Mouse (Mus musculus) neutrophil, adult 59 days (primary cell): ENCODE data around the gene Itgad. TPM values are rescaled to one million over a fixed set of nuclear protein-coding genes. Genes with fewer than 3 reads are reported as not detected.

ENCODE experiments used
- total RNA-seq, 2 experiments: library from RNA; stranded (reverse); gene quantifications; 1 replicate in 1 of 2; 2 replicates in 1 of 2; pipeline ENCODE4 v1.2.4; 2023

Itgad gene
- total RNA-seq: 1 to 10 TPM; 1.4 to 1.8 TPM

DNA sequence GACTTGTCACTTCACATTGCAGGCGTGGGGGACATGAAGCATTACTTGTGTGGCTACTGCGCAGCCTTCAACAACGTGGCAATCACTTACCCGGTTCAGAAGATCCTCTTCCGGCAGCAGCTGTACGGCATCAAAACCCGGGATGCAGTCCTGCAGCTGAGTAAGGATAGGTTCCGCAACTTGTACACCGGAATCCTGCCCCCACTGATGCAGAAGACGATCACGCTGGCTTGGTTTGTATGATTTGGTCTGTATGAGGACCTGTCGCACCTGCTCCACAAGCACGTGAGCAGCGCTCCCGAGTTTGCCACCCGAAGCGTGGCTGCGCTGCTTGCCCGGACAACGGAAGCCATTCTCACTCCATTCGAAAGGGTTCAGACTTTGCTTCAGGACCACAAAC lies at the start of gene Itgad:
Gene Itgad, plus strand, starts transcription at position 301 of the 400 bp plus-strand sequence.

DNA sequence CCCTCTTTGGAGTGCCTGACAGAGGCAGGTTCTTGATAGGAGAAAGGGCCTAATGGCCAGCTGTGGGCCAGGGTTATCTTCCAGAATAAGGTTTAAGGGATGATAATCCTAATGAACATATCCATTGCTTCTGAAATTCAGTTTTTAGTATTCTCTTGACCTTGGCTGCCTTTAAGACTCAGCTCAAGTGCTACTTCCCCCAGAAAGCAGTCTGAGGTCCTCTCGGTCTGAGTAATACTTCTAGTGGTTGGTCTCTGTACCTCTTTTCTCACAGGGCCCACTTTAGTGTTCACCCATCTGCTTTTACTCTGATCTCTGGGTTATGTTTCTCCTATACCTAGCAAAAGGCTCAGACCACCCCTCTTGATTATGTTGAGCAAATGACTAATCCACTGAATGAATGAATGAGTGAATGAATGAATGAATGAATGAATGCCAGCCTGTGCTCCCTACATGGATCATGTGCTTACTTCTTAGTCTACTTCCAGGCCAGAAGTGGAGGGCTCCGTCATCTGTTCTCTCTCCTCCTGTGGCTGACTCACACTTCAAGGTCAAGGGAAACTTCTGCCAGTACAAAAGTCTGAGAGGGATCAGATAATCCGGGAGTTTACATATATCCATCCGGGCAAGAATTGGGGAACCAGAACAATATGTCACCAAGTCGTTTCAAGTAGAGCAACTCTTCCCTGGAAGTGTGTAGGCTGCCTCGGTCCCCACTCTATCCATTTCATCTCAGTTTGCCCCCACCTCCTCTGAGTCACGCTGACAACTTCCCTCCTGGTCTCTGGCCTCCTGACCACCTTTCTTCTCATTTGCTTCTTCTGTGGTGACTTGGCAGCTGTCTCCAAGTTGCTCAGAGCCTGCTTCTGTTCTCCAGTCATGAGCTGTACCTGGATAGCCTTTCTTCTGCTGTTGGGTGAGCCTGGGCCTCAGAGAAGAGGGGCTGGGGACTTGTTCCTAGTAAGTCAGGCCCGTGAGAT lies 25.1 kb upstream of the Itgad start, which contains the start of gene Itgax:
Gene Itgax, plus strand, starts transcription at position 807 of the 980 bp plus-strand sequence.

GRCm38 (mm10) chr7:128206152-128206551 lies 52.0 kb downstream of the Itgad start, which contains the start of gene Cox6a2:
Gene Cox6a2 (minus strand): TSS chr7:128206387.

DNA sequence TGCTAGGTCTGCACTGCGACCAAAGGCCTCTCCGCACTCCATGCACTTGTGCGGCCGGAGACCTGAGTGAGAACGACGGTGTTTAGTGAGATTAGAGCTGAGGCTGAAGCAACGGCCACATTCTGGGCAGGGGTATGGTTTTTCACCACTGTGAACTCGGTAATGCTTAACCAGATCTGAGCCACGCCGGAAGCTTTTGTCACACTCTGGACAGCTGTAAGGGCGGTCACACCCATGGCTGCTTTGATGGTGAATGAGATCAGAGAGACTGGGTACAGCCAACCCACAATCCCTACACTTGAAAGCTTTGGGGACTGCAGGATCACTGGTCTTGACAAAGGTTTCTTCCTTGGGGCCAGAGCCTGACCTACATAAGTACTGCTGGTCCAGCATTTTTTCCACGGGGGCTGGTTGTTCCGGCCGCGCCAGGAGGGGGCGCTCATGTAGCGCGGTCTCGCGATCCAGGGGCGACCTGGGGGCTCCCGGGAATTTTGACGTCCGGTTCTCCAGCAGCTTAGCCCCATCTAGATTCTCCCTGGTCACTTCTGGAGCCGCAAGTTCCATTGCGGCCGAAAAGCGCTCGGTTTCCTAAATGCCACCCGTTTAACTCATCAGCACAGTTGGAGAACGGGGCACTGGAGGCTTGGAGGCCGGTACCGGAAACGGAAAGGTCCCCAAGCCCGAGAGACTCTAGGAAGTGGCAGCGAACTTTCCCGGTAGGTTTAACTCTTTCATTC lies 82.8 kb downstream of the Itgad start, which contains the start of gene Armc5:
Gene Armc5, plus strand, starts transcription at position 487 of the 737 bp plus-strand sequence.

DNA sequence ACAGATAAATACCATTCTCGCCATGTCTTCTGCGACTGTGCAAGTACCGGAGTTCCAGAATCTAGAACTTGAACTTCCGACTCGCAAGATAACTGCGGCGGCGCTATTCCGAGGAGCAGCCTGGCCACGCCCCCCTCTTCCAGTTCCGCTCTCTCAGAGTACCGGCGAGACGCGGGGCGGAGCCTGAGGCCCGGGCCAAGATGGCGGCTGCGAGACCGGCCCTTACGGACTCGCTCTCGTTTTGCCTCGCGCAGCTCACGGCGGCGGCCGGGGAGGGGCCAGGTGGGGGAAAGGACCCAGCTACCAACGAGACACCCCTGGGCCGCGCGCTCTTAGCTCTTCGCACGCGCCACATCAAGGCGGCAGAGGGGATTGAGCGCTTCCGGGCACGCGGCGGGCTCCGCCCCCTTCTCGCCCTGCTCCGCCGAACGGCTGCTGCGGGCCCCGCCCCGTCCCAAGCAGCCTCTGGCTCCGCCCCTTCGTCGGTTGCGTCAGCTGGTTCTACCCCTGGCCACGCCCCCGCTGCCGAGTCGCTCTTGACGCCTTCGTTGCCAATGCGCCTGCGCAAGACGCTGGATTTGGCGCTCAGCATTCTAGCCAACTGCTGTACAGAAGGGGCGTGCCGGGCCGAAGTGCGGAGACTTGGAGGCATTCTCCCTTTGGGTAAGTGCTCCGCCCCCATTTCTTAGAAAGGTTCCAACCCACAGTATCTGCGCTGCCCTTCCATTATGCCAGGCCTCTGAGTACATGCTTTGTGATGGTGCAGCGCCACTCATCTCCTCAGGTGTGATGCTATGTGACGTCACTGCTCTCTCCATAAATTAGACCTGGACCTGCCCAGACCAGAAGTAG lies 84.0 kb downstream of the Itgad start, which contains the start of gene 9130023H24Rik:
Gene 9130023H24Rik, minus strand, starts transcription at position 105 of the 852 bp plus-strand sequence.

GRCm38 (mm10) chr7:128246496-128247391 lies 92.6 kb downstream of the Itgad start, which contains the start of gene Tgfb1i1:
Gene Tgfb1i1 (plus strand): TSS chr7:128246812.

GRCm38 (mm10) chr7:128265411-128265810 lies 111.2 kb downstream of the Itgad start, which contains the start of gene Slc5a2:
Gene Slc5a2 (plus strand): TSS chr7:128265657.

Other genes starting within 250 kb of the Itgad start
- gene Kat8, start 241.9 kb upstream of the Itgad start, total RNA-seq: 10 to 100 TPM; 16.9 to 19.3 TPM
- gene Prss8, start 224.3 kb upstream of the Itgad start, total RNA-seq: not detected
- 1 to 10 TPM in 1 of 2 experiments, under 1 TPM in 1; 0.73 to 2.2 TPM for gene Prss36, start 207.7 kb upstream of the Itgad start, total RNA-seq
- gene Fus, start 186.9 kb upstream of the Itgad start, total RNA-seq: 100 to 1,000 TPM; 381 to 409 TPM
- gene Pycard, start 160.5 kb upstream of the Itgad start, total RNA-seq: 10 to 100 TPM; 58.7 to 76.0 TPM
- under 1 TPM; 0.42 to 0.57 TPM for gene Trim72, start 150.4 kb upstream of the Itgad start, total RNA-seq
- gene Itgam, start 91.7 kb upstream of the Itgad start, total RNA-seq: 100 to 1,000 TPM; 810 to 844 TPM
- gene Gm49368, start 91.7 kb upstream of the Itgad start, total RNA-seq: 10 to 100 TPM; 17.9 to 22.6 TPM
- gene Itgax, start 24.8 kb upstream of the Itgad start, total RNA-seq: 10 to 100 TPM; 18.0 to 27.4 TPM
- under 1 TPM in 1 of 2 experiments, not detected in 1; 0.93 TPM for gene Cox6a2, start 52.0 kb downstream of the Itgad start, total RNA-seq
- 10 to 100 TPM; 10.5 to 11.5 TPM for gene Armc5, start 83.0 kb downstream of the Itgad start, total RNA-seq
- 1 to 10 TPM; 4.7 to 4.9 TPM for gene 9130023H24Rik, start 83.7 kb downstream of the Itgad start, total RNA-seq
- 1 to 10 TPM in 1 of 2 experiments, under 1 TPM in 1; 0.91 to 1.2 TPM for gene Tgfb1i1, start 92.4 kb downstream of the Itgad start, total RNA-seq
- not detected for gene Slc5a2, start 111.3 kb downstream of the Itgad start, total RNA-seq
- gene BC017158, start 143.8 kb downstream of the Itgad start, total RNA-seq: 10 to 100 TPM; 13.5 to 15.8 TPM